Mouse (Mus musculus) cerebellum, adult (tissue): Measurements from ENCODE around the gene Xlr5a.
"Not testable (repeated sequence)": the region's sequence is repeated elsewhere in the genome, so short reads cannot be mapped to it uniquely, and the experiment has no call there.

Source experiments
- ATAC-seq: cut with Nextera tagmentation; 2 replicates; pipeline ENCODE4 v1.9.2; 2017; ENCODE audit warnings: mild to moderate bottlenecking, moderate library complexity, mixed read lengths; ENCODE audit not compliant: insufficient number of reproducible peaks, low FRiP score, low TSS enrichment

The Xlr5a gene

DNA sequence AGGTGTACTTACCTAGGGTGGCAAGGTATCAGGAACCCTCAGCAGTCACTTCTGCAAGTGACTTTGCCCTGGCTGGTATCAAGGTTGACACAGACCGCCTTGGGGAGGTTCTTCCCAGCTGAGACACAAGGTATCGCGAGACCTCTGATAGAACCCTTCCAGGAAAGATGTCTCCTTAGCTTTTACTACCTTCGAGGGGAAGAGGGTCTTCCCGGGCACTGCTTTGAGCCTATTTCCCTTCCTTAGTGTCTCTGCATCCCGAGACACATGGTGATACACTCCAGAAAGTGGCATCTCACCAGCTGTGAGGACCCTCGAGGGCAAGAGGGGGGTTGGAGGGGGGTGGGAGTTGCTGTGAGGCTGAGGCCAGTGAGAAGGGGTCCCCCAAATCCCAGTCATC is 143.4 kb downstream of the Xlr5a start, which contains the start of gene DXBay18:
TSS of gene DXBay18 (minus strand) at position 101 of the 400 bp plus-strand sequence.
- ATAC-seq: not testable (repeated sequence)

DNA sequence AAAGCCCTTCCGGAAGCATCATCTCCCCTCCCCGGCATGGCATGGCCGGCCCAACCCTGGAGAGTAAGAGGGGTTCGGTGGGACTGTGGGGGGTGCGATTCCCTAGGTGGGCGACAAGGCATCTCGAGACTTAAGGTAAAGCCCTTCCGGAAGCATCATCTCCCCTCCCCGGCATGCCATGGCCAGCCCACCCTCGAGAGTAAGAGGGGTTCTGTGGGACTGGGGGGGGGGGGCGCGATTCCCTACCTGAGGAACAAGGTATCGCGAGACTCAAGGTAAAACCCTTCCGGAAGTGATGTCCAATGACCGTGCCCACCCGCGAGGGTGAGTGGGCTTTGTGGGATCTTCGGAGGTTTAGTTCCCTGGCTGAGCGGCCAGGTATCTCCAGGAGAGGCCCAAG is 144.3 kb downstream of the Xlr5a start, which contains the start of gene Xlr5b:
TSS of gene Xlr5b (plus strand) at position 301 of the 400 bp plus-strand sequence.
- ATAC-seq: not testable (repeated sequence)

DNA sequence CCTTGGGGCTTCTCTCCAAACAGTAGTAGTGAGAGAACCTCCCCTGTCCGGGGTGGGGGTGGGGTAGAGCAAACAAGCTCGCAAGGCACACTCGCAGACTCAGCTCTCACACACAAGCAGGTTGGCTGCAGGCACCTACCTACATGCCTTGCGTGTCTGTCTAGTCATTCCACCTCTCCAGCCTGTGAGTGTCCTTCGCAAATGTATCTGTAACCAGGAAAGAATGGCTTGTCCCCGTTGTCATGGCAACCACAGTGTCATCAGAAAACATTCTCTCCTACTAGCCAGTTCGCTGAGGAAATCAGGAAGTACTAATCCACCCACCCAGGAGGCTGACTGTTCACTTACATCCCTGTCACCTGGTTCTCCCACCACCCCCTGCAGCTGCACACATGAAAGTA is 149.6 kb downstream of the Xlr5a start:
- not testable (repeated sequence) for ATAC-seq

DNA sequence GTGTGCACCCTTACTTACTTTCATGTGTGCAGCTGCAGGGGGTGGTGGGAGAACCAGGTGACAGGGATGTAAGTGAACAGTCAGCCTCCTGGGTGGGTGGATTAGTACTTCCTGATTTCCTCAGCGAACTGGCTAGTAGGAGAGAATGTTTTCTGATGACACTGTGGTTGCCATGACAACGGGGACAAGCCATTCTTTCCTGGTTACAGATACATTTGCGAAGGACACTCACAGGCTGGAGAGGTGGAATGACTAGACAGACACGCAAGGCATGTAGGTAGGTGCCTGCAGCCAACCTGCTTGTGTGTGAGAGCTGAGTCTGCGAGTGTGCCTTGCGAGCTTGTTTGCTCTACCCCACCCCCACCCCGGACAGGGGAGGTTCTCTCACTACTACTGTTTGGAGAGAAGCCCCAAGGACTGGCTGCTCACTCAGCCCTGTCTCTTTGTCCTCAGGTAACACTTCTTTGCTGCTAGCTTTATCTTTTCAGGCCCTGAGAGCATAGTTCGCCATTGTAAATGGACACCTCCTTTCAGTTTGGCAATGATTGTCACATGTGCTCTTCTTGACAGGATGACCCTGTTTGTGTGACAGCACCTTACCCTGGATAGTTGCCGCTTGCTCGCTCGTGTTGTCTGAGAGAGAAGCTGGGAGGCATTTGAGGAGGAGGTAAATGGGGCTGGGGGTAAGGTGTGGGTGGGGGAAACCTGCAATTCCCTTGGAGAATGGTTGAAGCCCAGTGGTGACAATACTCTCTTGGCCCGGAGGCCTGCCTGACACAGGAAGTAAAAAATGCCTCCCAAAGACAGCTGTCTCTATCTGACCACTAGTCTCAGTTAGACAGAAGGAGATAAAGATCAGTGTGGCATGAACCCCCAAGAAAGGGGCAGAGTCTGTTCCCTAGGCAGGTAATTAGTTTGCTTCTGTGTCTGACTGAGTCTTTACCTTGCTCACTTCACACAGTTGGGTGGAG is 169.6 kb downstream of the Xlr5a start:
- not testable (repeated sequence) for ATAC-seq

DNA sequence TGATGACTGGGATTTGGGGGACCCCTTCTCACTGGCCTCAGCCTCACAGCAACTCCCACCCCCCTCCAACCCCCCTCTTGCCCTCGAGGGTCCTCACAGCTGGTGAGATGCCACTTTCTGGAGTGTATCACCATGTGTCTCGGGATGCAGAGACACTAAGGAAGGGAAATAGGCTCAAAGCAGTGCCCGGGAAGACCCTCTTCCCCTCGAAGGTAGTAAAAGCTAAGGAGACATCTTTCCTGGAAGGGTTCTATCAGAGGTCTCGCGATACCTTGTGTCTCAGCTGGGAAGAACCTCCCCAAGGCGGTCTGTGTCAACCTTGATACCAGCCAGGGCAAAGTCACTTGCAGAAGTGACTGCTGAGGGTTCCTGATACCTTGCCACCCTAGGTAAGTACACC is 176.0 kb downstream of the Xlr5a start, which contains the start of gene Gm14685:
TSS of gene Gm14685 (plus strand) at position 301 of the 400 bp plus-strand sequence.
- ATAC-seq: not testable (repeated sequence)

DNA sequence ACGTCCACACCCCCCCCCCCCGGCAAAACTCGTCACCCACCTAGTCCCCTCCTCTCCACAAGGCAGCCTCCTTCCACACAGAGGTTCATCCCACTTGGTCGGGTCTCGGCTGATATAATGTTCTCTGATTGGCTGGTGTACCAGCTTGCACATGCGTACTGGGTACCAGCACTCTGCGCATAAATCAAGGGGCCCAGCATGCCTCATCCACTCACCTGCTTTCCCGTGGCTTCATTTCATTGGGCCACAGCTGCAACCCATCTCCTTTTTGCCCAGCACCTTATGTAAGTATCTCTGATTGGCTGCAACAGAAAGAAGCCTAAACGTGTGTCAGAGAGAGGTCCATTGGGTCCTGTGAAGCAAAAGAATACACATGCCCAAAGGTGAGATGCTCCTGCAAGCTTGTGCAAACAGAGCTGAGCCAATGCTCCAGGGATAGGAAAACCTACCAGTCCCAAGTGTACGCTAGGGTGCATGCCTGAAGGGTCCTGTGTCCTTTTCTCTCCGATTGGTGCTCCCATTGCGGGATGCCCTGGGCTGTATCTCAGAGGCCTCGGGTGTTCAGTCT is 195.8 kb downstream of the Xlr5a start, which contains the start of gene Xlr3a:
TSS of gene Xlr3a (minus strand) at position 155 of the 568 bp plus-strand sequence.
- not testable (repeated sequence) for ATAC-seq

DNA sequence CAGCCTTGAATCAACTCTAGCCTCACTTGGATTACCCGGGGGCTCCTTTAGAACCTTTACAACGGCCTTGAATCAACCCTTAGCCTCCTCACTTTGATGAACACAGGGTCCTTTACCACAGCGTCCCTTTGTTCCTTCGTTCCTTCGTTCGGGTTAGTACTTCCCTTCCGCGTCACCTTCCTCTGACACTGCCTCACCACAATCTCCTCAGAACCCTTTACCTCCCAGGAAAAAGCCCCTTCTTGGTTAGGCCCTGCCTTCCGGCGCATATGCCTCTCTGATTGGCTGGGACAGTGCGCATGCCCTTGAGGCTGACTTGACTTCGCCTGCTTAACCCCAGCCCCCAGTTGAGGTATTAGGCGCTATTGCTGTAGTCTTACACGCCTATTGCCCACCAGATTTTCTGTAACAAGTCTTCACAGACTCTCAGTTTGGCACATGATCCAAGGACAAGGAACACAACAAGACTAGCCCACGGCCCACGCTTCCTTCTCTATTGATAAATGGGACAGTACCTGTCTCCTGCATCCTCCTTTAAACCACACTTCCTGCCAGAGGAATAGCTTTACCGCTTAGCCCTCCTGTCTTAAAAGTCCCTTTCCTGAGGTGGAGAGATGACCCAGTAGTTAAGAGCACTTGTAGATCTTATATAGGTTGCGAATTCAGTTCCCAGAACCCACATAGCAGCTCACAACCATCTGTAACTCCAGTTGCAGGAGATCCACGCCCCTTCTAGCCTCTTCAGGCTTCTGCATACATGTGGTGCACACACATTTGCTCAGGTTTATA is 210.3 kb downstream of the Xlr5a start, which contains the start of gene Xlr4a:
TSS of gene Xlr4a (minus strand) at position 212 of the 789 bp plus-strand sequence.
- not testable (repeated sequence) for ATAC-seq

DNA sequence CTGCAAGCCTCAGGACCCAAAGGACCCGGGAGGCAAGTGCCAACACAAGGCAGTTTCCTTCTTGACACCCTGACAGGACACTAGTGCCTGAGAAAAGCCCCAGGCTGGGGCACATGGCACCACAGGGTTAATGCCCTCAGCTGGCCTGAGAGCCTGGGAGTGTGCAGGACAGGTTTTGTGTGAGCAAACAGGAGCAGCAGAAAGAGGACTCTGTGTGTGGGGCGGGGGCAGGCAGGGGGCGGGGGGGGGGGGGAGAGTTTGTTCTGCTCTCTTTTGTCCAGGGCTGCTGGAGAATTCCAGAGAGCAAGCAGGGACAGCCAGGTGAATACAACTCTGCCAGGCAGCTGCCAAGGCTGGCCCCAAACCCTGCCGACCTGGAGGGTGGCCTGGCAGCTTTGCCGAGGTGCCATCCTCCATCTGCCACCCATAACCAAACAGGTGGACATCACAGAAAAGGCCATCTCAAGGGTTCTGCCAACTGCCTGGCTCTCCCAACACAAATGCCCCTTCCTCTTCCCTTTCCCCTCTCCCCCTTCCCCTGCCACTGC is 225.9 kb downstream of the Xlr5a start:
- ATAC-seq: peak; percentile 79; the same call in 1 of the 2 replicates

DNA sequence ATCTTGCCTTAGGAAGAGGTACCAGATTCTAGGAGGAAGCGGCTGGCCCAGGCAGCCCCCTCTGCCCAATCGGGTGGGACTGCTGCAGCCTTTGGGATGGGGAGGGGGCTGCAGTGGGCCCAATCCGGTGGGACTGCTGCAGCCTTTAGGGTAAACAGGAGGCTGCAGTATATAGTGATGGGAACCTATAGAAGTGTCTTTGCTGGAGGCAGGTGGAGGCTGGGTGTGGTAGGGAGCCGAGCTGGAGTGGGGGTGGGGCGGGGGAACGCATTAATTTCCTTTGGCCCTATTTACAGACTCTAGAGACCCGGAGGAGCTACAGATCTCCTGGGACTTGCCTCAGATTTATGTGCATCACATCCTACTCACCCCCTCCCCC is 228.4 kb downstream of the Xlr5a start, which contains the start of gene Pnma3:
TSS of gene Pnma3 (plus strand) at position 373 of the 379 bp plus-strand sequence.
- no peak for ATAC-seq

DNA sequence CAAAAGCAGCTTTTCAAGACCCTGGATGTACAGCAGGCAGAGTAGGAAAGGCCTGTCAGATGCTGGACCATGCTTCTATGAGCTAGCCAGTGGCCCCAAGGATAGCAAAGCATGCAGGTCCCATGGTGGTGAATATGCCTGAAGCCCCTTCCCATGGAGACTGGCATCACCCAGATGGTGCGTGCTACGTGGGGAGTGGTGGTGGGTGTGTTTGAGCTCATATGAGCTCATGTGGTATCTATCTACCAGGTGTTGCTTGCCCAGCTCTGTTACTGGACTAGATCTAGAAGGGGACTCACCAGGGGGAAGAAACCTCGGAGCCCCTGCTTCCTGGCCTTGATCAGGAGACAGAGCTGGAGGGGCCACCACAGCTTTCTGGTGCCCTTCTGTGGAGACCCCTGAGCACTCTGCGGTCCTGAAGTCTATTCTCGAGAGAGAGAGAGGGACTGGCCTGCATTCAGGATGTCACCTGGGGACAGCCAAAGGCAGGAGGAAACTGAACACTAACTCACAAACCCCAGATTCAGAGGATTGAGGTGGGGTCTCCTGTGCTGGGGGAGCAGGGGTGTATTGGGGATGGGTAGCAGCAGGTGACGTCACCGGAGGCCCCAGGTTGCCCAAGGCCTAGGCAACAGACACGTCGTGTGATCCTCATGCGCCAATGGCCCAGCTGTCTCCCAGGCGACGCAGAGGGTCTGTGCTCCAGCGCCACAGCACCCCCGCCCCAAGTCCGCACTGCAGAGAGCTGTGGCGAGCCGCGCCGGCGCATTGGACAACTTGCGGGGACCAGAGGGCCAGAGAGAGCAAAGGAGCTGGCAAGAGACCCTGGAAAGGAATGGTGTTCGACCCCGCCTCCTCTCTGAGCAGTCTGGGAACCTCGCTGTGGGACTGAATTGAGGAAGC is 229.0 kb downstream of the Xlr5a start:
- ATAC-seq: no peak; the same call in 1 of the 2 replicates

DNA sequence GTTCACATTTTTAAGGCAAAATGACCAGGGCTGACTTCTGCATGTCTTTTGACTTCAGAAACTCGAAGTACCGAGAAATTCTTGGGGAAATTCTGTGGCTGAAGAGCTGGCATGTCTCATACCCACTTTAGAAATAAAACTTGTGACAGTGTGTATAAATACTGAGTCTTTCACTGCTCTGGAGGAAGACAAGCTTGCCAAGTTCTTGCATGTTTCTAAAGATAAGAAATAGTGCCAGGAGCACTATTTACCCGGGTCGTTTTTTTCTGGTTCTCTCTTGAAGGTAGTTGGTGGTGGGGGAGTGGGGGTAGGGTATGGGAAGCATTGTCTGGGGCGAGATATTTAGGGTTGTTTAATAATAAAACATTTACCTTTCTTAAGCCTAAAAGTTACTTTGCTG is 230.5 kb downstream of the Xlr5a start:
- ATAC-seq: no peak

DNA sequence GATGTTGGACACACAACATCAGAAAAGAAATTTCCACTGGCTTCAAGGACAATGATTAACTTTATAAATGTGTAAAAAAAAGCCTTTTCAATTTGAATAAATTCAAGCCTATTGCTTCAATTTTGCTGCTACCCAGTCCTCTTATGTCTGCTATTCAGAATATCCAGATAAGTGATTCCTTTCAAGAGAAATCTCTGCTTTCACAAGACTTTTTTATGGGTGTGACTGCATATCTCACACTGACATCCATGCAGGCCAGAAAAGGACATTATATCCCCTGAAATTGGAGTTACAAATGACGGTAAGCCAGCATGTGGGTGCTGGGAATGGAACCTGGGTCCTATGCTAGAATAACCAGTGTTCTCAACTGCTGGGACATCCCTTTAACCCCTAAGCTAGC is 231.2 kb downstream of the Xlr5a start:
- no peak for ATAC-seq
